8 mouse cellular contexts compared by ENCODE assay signal in genomic region chr2:131562586-131563122, GRCm38 (mm10). TPM values are rescaled to one million over a fixed set of nuclear protein-coding genes. Genes with fewer than 3 reads are reported as not detected.
DNase-seq lines count a peak whose midpoint lies in the region; ATAC-seq and TF ChIP-seq lines count a peak whose summit lies in the region.

No protein-coding gene starts in this region.

- TF ChIP-seq EP300 in heart, postnatal 0 days (IDR thresholded peaks at IDR 0.05; ENCODE audit: low read depth), result no peak

- ATAC-seq in forebrain, embryonic 15.5 days (replicated peaks), result peak; percentile 65
- ATAC-seq in heart, postnatal 0 days (ENCODE audit: insufficient read depth, low read depth), result peak; percentile 91
- no peak for ATAC-seq in liver, embryonic 15.5 days (ENCODE audit: insufficient read depth)

- H3K27ac ChIP-seq in forebrain, embryonic 15.5 days (replicated peaks), result no peak overlapping the region
- H3K27ac ChIP-seq in heart, postnatal 0 days (ENCODE audit: low read depth), result peak overlapping the region; percentile 32; the same call in 1 of the 2 replicates
- no peak overlapping the region for H3K27ac ChIP-seq in liver, embryonic 15.5 days (replicated peaks)
- peak overlapping the region; percentile 71; the same call in 1 of the 2 replicates for H3K27ac ChIP-seq in olfactory bulb, adult 2 months (ENCODE audit: insufficient read depth, low read depth, low read length)

- H3K4me2 ChIP-seq in forebrain, embryonic 15.5 days (replicated peaks), result peak overlapping the region; percentile 77
- peak overlapping the region; percentile 86 for H3K4me2 ChIP-seq in heart, postnatal 0 days (ENCODE audit: low read depth, low read length)
- H3K4me2 ChIP-seq in liver, embryonic 15.5 days, result peak overlapping the region; percentile 46

- H3K9ac ChIP-seq in forebrain, embryonic 15.5 days (replicated peaks), result peak overlapping the region; percentile 16
- peak overlapping the region; percentile 51 for H3K9ac ChIP-seq in heart, postnatal 0 days (replicated peaks; ENCODE audit: low read depth, low read length)
- no peak overlapping the region for H3K9ac ChIP-seq in liver, embryonic 15.5 days

- peak; percentile 84 for DNase-seq in 3T3-L1 (ENCODE audit: low read depth, low spot score)
- peak; percentile 88 to 90 for DNase-seq in adrenal gland, postnatal 36 days
- DNase-seq in heart, postnatal 0 days (ENCODE audit: low spot score), result peak; percentile 74
- DNase-seq in kidney, postnatal 25 days, result peak; percentile 65 to 79
- DNase-seq in natural killer cell, adult 2 months (ENCODE audit: low spot score in 2 of 2), result no peak

- TF ChIP-seq CTCF in heart, postnatal 0 days (IDR thresholded peaks at IDR 0.05; ENCODE audit: low read depth), result peak; percentile 83
- peak; percentile 92 for TF ChIP-seq CTCF in olfactory bulb, adult 2 months (IDR thresholded peaks at IDR 0.05; ENCODE audit: insufficient read depth, low read depth, low read length)

- no peak for TF ChIP-seq POLR2A in olfactory bulb, adult 2 months (IDR thresholded peaks at IDR 0.05; ENCODE audit: insufficient read depth, low read depth, low read length)

- H3K27me3 ChIP-seq in forebrain, embryonic 15.5 days, result peaks cover 63% of the 10 kb centered on the region
- H3K27me3 ChIP-seq in heart, postnatal 0 days (ENCODE audit: control insufficient read depth, insufficient read depth, low read length), result peaks cover 38% of the 10 kb centered on the region
- H3K27me3 ChIP-seq in liver, embryonic 15.5 days, result peaks cover 82% of the 10 kb centered on the region

- H3K9me3 ChIP-seq in forebrain, embryonic 15.5 days, result no peaks in the 10 kb centered on the region
- H3K9me3 ChIP-seq in heart, postnatal 0 days (replicated peaks; ENCODE audit: control insufficient read depth, low read length), result no peaks in the 10 kb centered on the region
- no peaks in the 10 kb centered on the region for H3K9me3 ChIP-seq in liver, embryonic 15.5 days (replicated peaks)

- no peaks in the 10 kb centered on the region for H3K36me3 ChIP-seq in forebrain, embryonic 15.5 days
- H3K36me3 ChIP-seq in heart, postnatal 0 days (replicated peaks; ENCODE audit: control insufficient read depth, insufficient read depth, low read length), result no peaks in the 10 kb centered on the region
- H3K36me3 ChIP-seq in liver, embryonic 15.5 days (replicated peaks), result no peaks in the 10 kb centered on the region

- under 1% methylated on average over 22 of the region's 30 CpGs for WGBS in forebrain, embryonic 15.5 days
- 1% methylated on average over 30 of the region's 30 CpGs for WGBS in heart, postnatal 0 days
- WGBS in liver, embryonic 15.5 days (ENCODE audit: insufficient replicate concordance), result 2% methylated on average over 25 of the region's 30 CpGs
- under 1% methylated on average over 24 of the region's 30 CpGs for WGBS in olfactory bulb, adult 2 months

- H3K4me1 ChIP-seq in forebrain, embryonic 15.5 days, result peaks cover 23% of the 10 kb centered on the region
- peaks cover 9% of the 10 kb centered on the region for H3K4me1 ChIP-seq in heart, postnatal 0 days (ENCODE audit: control insufficient read depth, insufficient read depth)
- peaks cover 7% of the 10 kb centered on the region; the same call in 1 of the 2 replicates for H3K4me1 ChIP-seq in liver, embryonic 15.5 days (replicated peaks)
- H3K4me1 ChIP-seq in olfactory bulb, adult 2 months (ENCODE audit: control insufficient read depth, insufficient read depth, low read length), result peaks cover 19% of the 10 kb centered on the region

- H3K4me3 ChIP-seq in forebrain, embryonic 15.5 days, result peak overlapping the region; percentile 42
- peak overlapping the region; percentile 55 for H3K4me3 ChIP-seq in heart, postnatal 0 days (ENCODE audit: low read depth, low read length)
- H3K4me3 ChIP-seq in liver, embryonic 15.5 days (replicated peaks), result peak overlapping the region; percentile 31
- H3K4me3 ChIP-seq in olfactory bulb, adult 2 months (ENCODE audit: insufficient read depth, low read depth, low read length), result peak overlapping the region; percentile 73

RNA-seq across cellular contexts. Expression of gene Adra1d, which starts 0.6 kb away (rescaled TPM):
- 10 to 100 TPM; 20.7 to 26.7 TPM for total RNA-seq in adrenal gland, postnatal 36 days (2021)
- 0.09 and 0.11 TPM in 2 replicates for polyA plus RNA-seq in forebrain, embryonic 15.5 days (2015; fragmentation: Nextera tagmentation; extraction: Ambion mirVana)
- total RNA-seq in heart, postnatal 0 days (2014; rRNA removed; ENCODE audit: low replicate concordance), result 1.9 and 6.7 TPM in 2 replicates
- 0.52 and 0.70 TPM in 2 replicates for polyA plus RNA-seq in heart, postnatal 0 days (2015; fragmentation: Nextera tagmentation; extraction: Ambion mirVana)
- polyA plus RNA-seq in liver, embryonic 15.5 days (2015; fragmentation: Nextera tagmentation; extraction: Ambion mirVana), result 0.41 and 0.44 TPM in 2 replicates
- not detected in 2 replicates for polyA plus RNA-seq in olfactory bulb, adult 2 months (2012; ENCODE audit: insufficient read depth, insufficient read length, low replicate concordance, missing spikeins)

Comparison
In these comparisons a context has a peak if more than half of its experiments do, and no peak if none do; other contexts are left out.
1. DNase-seq: peak in 3T3-L1 (single experiment), adrenal gland, postnatal 36 days (2 of 2), heart, postnatal 0 days (single experiment) and kidney, postnatal 25 days (2 of 2); none in natural killer cell, adult 2 months (0 of 2).
2. H3K27ac ChIP-seq: peak in heart, postnatal 0 days (single experiment) and olfactory bulb, adult 2 months (single experiment); none in forebrain, embryonic 15.5 days (single experiment) and liver, embryonic 15.5 days (single experiment).
3. Peak in every context shown above with its lines, with median percentiles within 50 percentile points of each other: H3K4me2 ChIP-seq and H3K4me3 ChIP-seq.